Mouse (Mus musculus) ES-Bruce4 (cell line): ENCODE results near the gene Nob1.

ENCODE experiments used
- CTCF ChIP-seq: IDR thresholded peaks from one replicate; pipeline ENCODE4 v1.8.1; 2011; ENCODE audit warnings: low read depth, low read length
- EP300 ChIP-seq: IDR thresholded peaks from 2 replicates; pipeline ENCODE4 v1.6.1; 2011; ENCODE audit warnings: low read depth, low read length; ENCODE audit not compliant: insufficient read depth
- POLR2A ChIP-seq: IDR thresholded peaks from one replicate; pipeline ENCODE4 v1.8.1; 2011; ENCODE audit warnings: low read length; ENCODE audit not compliant: insufficient read depth

DNA sequence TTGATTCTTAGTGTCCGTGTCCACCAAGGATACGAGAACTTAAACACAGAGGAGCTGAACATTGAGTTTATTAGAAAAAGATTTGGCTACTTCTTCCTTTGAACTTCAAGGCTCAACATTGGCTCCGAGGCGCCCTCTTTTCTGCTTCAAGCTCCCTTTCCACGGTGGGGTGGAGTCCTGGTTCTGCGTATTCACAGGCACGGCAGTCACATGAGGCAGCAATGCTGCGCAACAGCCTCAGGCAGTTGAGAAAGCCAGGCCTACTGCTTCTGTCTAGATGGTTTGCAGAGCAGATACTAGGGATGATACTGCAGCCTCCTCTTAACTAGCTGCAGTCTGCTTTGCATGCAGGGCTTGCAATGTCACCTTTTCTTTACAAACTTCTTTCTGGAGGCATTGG is 12.3 kb downstream of the Nob1 start:
- TF ChIP-seq CTCF = no peak
- TF ChIP-seq POLR2A = no peak
- TF ChIP-seq EP300 = peak; percentile 54; the same call in 1 of the 2 replicates
